Mouse (Mus musculus) ZHBTc4 (cell line): ENCODE measurements around the gene Hoxd13.
A peak's percentile ranks its signal among the peaks of the same experiment; 100 is the strongest.

ENCODE experiments used
- DNase-seq: peaks from one replicate; pipeline ENCODE4 v3.0.0-alpha.2; 2011; ENCODE audit warnings: low read depth, low spot score

Hoxd13 gene

GRCm38 (mm10) chr2:74694066-74694465 is 26.0 kb downstream of the Hoxd13 start:
- DNase-seq = peak; percentile 86

GRCm38 (mm10) chr2:74695383-74695782 is 27.3 kb downstream of the Hoxd13 start:
- no peak for DNase-seq

GRCm38 (mm10) chr2:74695813-74696430 is 27.8 kb downstream of the Hoxd13 start:
- no peak for DNase-seq

GRCm38 (mm10) chr2:74696442-74697335 is 28.6 kb downstream of the Hoxd13 start:
- DNase-seq = peak; percentile 51

- DNase-seq = peak; percentile 80
Observed at GRCm38 (mm10) chr2:74697567-74698121, 29.5 kb downstream of the Hoxd13 start, which contains the start of gene Hoxd9. TSS of gene Hoxd9 (plus strand) at chr2:74697727.

GRCm38 (mm10) chr2:74698201-74699052 is 30.3 kb downstream of the Hoxd13 start:
- peak; percentile 66 for DNase-seq

- no peak for DNase-seq
Observed at GRCm38 (mm10) chr2:74699053-74699430, 30.9 kb downstream of the Hoxd13 start.

GRCm38 (mm10) chr2:74699664-74700545 is 31.8 kb downstream of the Hoxd13 start:
- no peak for DNase-seq

- DNase-seq = no peak
Observed at GRCm38 (mm10) chr2:74700546-74701112, 32.5 kb downstream of the Hoxd13 start.

- DNase-seq = peak; percentile 69
Observed at GRCm38 (mm10) chr2:74701949-74702819, 34.1 kb downstream of the Hoxd13 start.

GRCm38 (mm10) chr2:74702820-74703219 is 34.7 kb downstream of the Hoxd13 start:
- no peak for DNase-seq

- DNase-seq = no peak
Observed at GRCm38 (mm10) chr2:74703317-74703716, 35.2 kb downstream of the Hoxd13 start.

- DNase-seq = no peak
Observed at GRCm38 (mm10) chr2:74703720-74704392, 35.7 kb downstream of the Hoxd13 start.

- peak; percentile 76 for DNase-seq
Observed at GRCm38 (mm10) chr2:74704393-74704998, 36.4 kb downstream of the Hoxd13 start, which contains the start of gene Hoxd8. TSS of gene Hoxd8 (plus strand) at chr2:74704615.

GRCm38 (mm10) chr2:74704999-74705466 is 36.9 kb downstream of the Hoxd13 start:
- no peak for DNase-seq

- DNase-seq = no peak
Observed at GRCm38 (mm10) chr2:74705467-74706089, 37.5 kb downstream of the Hoxd13 start.

- DNase-seq = no peak
Observed at GRCm38 (mm10) chr2:74706393-74706960, 38.4 kb downstream of the Hoxd13 start.
